Mouse (Mus musculus) olfactory bulb, adult 2 months (tissue): Measurements from ENCODE around the gene Ugt1a9. TPM values are rescaled to one million over a fixed set of nuclear protein-coding genes. Genes with fewer than 3 reads are reported as not detected.
"Not testable (repeated sequence)": the region's sequence is repeated elsewhere in the genome, so short reads cannot be mapped to it uniquely, and the experiment has no call there.

Experiments
- H3K27ac ChIP-seq: fragments of 200-500 bp; 2 replicates; pipeline ENCODE4 v1.5.1; 2012; ENCODE audit warnings: low read depth, low read length; ENCODE audit not compliant: insufficient read depth
- H3K4me1 ChIP-seq: fragments of 200-500 bp; 2 replicates; pipeline ENCODE4 v1.6.1; 2012; ENCODE audit warnings: low read length; ENCODE audit not compliant: control insufficient read depth, insufficient read depth
- H3K4me3 ChIP-seq: fragments of 200-500 bp; 2 replicates; pipeline ENCODE4 v1.5.1; 2012; ENCODE audit warnings: mild to moderate bottlenecking, low read depth, low read length, moderate library complexity; ENCODE audit not compliant: insufficient read depth
- CTCF ChIP-seq: fragments of 200-500 bp; IDR thresholded peaks from 2 replicates; pipeline ENCODE4 v1.5.1; 2012; ENCODE audit warnings: low read depth, mild to moderate bottlenecking, low read length, moderate library complexity; ENCODE audit not compliant: insufficient read depth
- POLR2A ChIP-seq: fragments of 200-500 bp; IDR thresholded peaks from 2 replicates; pipeline ENCODE4 v1.6.1; 2012; ENCODE audit warnings: mild to moderate bottlenecking, low read depth, low read length, moderate library complexity; ENCODE audit not compliant: insufficient read depth
- WGBS: fragments of 180-500 bp; shearing (Covaris S2); methylation state at CpG from one replicate; pipeline ENCODE4 v1.1.7; 2018; 5-methylcytosine and 5-hydroxymethylcytosine counted together
- polyA plus RNA-seq: library from polyadenylated mRNA; stranded (reverse); fragments of >200 nt; gene quantifications from 2 replicates; pipeline ENCODE4 v1.2.4, GENCODE M21; 2012; ENCODE audit warnings: low replicate concordance; ENCODE audit not compliant: missing spikeins, insufficient read depth, insufficient read length

Ugt1a9 gene
- polyA plus RNA-seq, result not detected in 2 replicates

DNA sequence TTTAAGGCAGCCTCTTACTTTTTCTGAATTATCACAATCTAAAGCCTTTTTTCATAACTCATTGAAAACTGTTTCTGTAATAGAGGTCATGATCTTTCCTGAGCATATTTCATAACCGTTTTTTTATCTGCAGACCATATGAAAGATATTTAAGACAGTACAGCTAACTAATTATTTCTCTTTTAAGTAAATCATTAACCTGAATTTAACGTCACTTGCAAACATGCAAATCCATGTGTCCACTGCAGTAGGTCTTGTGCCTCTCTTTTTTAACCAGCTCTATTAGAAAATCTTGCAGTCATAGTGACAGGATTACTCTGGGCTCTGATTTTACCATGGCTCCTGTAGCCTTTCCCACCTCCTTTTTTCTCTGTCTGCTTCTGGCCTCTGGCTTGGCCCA, at the start of gene Ugt1a9:
Gene Ugt1a9 (plus strand): TSS at position 306 of the 400 bp plus-strand sequence.
- 77% methylated on average over 2 of the region's 2 CpGs for WGBS
- TF ChIP-seq CTCF (no peak), POLR2A (no peak)

DNA sequence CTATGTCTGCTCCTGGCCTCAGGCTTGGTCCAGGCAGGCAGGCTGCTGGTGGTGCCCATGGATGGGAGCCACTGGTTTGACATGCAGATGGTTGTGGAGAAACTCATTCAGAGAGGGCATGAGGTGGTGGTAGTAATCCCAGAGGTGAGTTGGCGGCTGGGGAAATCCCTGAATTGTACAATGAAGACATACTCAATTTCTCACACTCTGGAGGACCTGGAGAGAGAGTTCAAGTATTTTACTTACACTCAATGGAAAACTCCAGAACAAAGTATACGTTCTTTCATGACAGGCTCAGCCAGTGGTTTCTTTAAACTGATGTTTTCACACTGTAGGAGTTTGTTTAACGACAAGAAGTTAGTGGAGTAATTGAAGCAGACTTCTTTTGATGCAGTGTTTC, 45.4 kb upstream of the Ugt1a9 start:
- H3K4me1 ChIP-seq, H3K4me3 ChIP-seq, H3K27ac ChIP-seq: not testable (repeated sequence)
- 64% methylated on average over 3 of the region's 3 CpGs for WGBS

More for the DNA sequence above, at the start of gene Ugt1a9:
- Histone ChIP-seq H3K4me1 (no peaks in the 10 kb centered on the region), H3K27ac (no peak within 1 kb of the TSS), H3K4me3 (no peak within 1 kb of the TSS)

DNA sequence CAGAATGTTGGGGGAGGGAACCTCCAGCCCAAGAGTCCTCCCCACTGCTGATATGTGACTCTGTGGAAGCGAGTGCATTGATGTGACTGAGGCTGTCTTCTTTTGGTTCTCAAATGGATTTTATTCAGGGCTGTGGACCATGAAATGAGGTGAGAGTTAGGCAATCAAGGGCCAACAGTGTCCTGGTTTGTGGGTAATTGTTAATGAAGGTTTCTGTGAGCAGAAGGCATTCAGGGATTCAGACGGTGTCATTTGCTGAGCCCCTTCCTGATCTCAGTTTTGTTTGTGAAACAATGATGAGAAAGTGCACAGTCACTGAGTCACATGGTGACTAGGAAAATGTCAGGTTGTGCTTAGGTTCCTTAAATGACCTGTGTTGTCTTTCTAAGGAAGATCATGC, 27.6 kb upstream of the Ugt1a9 start:
- not testable (repeated sequence) for H3K4me1 ChIP-seq, H3K4me3 ChIP-seq, H3K27ac ChIP-seq
- WGBS, result 67% methylated on average over 1 of the region's 2 CpGs

DNA sequence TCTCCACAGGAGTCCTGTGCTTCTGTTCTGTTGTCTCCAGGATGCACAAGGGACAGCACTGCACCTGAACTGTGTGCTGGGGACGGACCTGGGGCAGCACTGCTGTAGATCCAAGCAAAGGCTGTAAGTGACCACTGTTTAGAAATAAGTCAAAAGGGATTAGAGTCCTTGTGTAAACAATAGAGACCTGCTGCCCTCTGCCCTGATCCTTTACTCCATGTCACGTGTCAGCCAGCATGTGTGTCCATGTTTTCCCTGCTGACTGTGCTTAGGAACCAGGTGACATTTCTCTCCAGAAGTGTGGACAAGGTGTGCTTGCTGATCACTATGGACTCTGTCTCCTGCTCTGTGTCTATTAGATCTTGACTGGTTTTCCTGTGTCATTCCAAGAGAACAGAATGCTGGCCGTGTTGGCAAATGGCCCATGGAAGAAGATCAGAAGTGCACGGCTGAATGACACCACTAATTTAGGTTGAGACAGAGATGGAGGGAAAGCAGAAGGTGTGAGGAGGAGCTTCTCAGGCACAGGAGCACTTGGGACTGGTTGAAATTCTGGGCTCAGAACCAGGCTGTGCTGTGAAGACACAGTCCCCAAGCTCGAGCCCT, 25.7 kb upstream of the Ugt1a9 start:
- not testable (repeated sequence) for H3K27ac ChIP-seq, H3K4me3 ChIP-seq, H3K4me1 ChIP-seq
- 75% methylated on average over 4 of the region's 5 CpGs for WGBS

DNA sequence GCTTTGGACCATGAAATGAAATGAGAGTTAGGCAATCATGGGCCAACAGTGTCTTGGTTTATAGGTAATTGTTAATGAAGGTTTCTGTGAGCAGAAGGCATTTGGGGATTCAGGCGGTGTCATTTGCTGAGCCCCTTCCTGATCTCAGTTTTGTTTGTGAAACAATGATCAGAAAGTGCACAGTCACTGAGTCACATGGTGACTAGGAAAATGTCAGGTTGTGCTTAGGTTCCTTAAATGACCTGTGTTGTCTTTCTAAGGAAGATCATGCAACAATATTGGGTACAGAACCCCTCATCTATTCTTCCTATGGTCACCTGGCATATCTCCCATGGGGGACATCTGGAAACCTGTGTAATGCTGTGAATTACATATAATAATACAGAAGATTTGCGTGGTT, 23.2 kb upstream of the Ugt1a9 start:
- not testable (repeated sequence) for H3K4me3 ChIP-seq, H3K4me1 ChIP-seq, H3K27ac ChIP-seq
- WGBS, result 92% methylated on average over 2 of the region's 2 CpGs

DNA sequence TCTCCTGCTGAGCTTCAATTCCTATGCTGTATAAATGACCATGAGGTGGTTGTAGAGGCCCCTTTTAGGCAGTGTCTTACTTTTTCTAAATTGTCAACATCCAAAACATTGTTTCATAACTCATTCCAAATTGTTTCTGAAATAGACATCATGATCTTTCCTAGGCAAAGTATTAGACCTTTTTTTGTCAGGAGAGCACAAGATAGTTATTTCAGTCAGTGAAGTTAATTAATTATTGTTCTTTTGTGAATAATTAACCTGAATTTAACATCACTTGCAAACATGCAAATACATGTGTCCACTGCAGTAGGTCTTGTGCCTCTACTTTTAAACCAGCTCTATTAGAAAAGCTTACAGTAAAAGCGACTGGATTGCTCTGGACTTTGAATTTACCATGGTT, 15.5 kb upstream of the Ugt1a9 start, which contains the start of gene Ugt1a10:
Gene Ugt1a10 (plus strand): TSS at position 301 of the 400 bp plus-strand sequence.
- no peak within 1 kb of the TSS for H3K27ac ChIP-seq
- WGBS, result 92% methylated on average over 1 of the region's 1 CpGs
- no peaks in the 10 kb centered on the region for H3K4me1 ChIP-seq
- no peak for TF ChIP-seq POLR2A
- no peak for TF ChIP-seq CTCF
- no peak within 1 kb of the TSS for H3K4me3 ChIP-seq

DNA sequence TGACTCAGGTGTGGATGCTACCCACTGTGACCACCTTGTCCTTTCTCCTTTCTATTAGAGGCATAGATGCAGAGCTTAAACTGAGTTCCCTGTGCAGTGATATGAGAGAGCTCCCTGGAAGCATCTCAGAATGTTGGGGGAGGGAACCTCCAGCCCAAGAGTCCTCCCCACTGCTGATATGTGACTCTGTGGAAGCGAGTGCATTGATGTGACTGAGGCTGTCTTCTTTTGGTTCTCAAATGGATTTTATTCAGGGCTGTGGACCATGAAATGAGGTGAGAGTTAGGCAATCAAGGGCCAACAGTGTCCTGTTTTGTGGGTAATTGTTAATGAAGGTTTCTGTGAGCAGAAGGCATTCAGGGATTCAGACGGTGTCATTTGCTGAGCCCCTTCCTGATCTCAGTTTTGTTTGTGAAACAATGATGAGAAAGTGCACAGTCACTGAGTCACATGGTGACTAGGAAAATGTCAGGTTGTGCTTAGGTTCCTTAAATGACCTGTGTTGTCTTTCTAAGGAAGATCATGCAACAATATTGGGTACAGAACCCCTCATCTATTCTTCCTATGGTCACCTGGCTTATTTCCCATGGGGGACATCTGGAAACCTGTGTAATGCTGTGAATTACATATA, 4.0 kb upstream of the Ugt1a9 start:
- H3K4me3 ChIP-seq, H3K4me1 ChIP-seq, H3K27ac ChIP-seq: not testable (repeated sequence)
- WGBS, result 30% methylated on average over 1 of the region's 2 CpGs

DNA sequence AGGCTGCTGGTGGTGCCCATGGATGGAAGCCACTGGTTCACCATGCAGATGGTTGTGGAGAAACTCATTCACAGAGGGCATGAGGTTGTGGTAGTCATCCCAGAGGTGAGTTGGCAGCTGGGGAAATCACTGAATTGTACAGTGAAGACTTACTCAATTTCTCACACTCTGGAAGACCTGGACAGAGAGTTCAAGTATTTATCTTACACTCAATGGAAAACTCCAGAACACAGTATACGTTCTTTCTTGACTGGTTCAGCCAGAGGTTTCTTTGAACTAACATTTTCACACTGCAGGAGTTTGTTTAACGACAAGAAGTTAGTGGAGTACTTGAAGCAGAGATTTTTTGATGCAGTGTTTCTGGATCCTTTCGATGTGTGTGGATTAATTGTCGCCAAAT, 302 bp downstream of the Ugt1a9 start:
- WGBS, result 81% methylated on average over 4 of the region's 4 CpGs
- no peak overlapping the region for H3K27ac ChIP-seq
- no peaks in the 10 kb centered on the region for H3K4me1 ChIP-seq
- no peak for TF ChIP-seq CTCF
- TF ChIP-seq POLR2A, result no peak
- H3K4me3 ChIP-seq, result no peak overlapping the region

DNA sequence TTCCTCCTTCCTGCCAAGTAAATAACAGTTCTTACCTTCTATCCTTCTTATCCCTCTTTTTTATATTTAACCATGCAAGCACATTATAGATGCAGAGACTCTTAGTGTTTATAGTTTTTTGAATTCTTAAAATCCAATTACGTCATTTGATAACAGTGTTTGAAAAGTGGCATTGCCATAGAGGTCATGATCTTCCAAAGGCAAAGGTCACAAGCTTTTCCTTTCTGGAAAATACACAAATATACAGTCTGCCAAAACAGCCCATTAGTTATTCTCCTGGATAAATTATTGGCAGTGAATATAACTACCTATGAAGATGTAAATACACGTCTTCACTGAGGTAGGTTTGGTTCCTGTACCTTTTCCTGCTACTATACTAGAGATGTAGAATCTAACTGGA, 3.9 kb downstream of the Ugt1a9 start:
- 94% methylated on average over 2 of the region's 2 CpGs for WGBS
- TF ChIP-seq CTCF (no peak), POLR2A (no peak)
- H3K27ac ChIP-seq, result no peak overlapping the region
- H3K4me3 ChIP-seq, result no peak overlapping the region
- H3K4me1 ChIP-seq, result no peaks in the 10 kb centered on the region

DNA sequence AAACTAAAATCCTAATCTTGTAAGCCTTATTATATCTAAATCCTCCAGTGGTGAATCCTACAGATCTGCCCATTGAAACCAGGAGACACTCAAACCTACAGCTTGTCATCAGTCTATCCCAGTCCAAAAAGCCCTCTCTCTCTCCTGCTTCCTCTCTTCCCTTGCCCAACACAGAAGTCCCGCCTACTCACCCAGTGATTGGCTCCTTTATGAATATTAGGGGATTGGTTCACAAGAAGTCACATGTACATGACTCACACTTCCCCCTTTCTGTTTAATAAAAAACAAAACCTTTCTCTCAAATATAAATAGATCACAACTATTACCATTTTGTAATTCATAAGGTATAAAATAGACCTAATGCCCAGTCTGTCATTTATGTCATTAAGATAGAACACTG, 6.5 kb downstream of the Ugt1a9 start:
- no peak overlapping the region for H3K4me3 ChIP-seq
- H3K4me1 ChIP-seq, result no peaks in the 10 kb centered on the region
- TF ChIP-seq POLR2A (no peak), CTCF (no peak)
- 91% methylated on average over 1 of the region's 1 CpGs for WGBS
- H3K27ac ChIP-seq, result no peak overlapping the region
